Mouse (Mus musculus) heart, embryonic 15.5 days (tissue): ENCODE data around the gene Tenm2. TPM values are rescaled to one million over a fixed set of nuclear protein-coding genes. Genes with fewer than 3 reads are reported as not detected.

Experiments
- ATAC-seq: fragments of 200-750 bp; cut with Nextera tagmentation; replicated peaks from 2 replicates; pipeline ENCODE4 v1.8.0; 2017; ENCODE audit warnings: low read depth, moderate TSS enrichment; ENCODE audit not compliant: insufficient number of reproducible peaks, insufficient read depth, low FRiP score
- H3K27ac ChIP-seq: fragments of 300-500 bp; sonication (generic); 2 replicates; pipeline ENCODE4 v1.5.1; 2015; ENCODE audit warnings: mild to moderate bottlenecking, inconsistent platforms
- H3K27me3 ChIP-seq: fragments of 300-500 bp; sonication (generic); 2 replicates; pipeline ENCODE4 v1.6.1; 2015; ENCODE audit warnings: inconsistent platforms
- H3K36me3 ChIP-seq: fragments of 300-500 bp; sonication (generic); 2 replicates; pipeline ENCODE4 v1.6.1; 2015; ENCODE audit warnings: mild to moderate bottlenecking, inconsistent platforms
- H3K4me1 ChIP-seq: fragments of 300-500 bp; sonication (generic); replicated peaks from 2 replicates; pipeline ENCODE4 v1.6.1; 2015; ENCODE audit warnings: inconsistent platforms
- H3K4me2 ChIP-seq: fragments of 300-500 bp; sonication (generic); 2 replicates; pipeline ENCODE4 v1.6.1; 2015; ENCODE audit warnings: inconsistent platforms, mild to moderate bottlenecking, moderate library complexity
- H3K4me3 ChIP-seq: fragments of 300-500 bp; sonication (generic); 2 replicates; pipeline ENCODE4 v1.5.1; 2015; ENCODE audit warnings: mild to moderate bottlenecking, inconsistent platforms
- H3K9ac ChIP-seq: fragments of 300-500 bp; sonication (generic); 2 replicates; pipeline ENCODE4 v1.6.1; 2015; ENCODE audit warnings: mild to moderate bottlenecking, inconsistent platforms
- H3K9me3 ChIP-seq: fragments of 300-500 bp; sonication (generic); replicated peaks from 2 replicates; pipeline ENCODE4 v1.6.1; 2016; ENCODE audit warnings: inconsistent platforms
- WGBS: fragments of 180-500 bp; shearing (Covaris S2); methylation state at CpG from one replicate; pipeline ENCODE4 v1.1.7; 2015; ENCODE audit warnings: mixed read lengths; 5-methylcytosine and 5-hydroxymethylcytosine counted together
- polyA plus RNA-seq: library from polyadenylated mRNA; unstranded; fragments of >200 nt; fragmentation: Nextera tagmentation; extraction: Ambion mirVana; gene quantifications from 2 replicates; pipeline ENCODE4 v1.2.1, GENCODE M21; 2015

Gene Tenm2
- 0.49 and 1.4 TPM in 2 replicates for polyA plus RNA-seq

- H3K27me3 ChIP-seq, result peaks cover 49% of the 10 kb centered on the region
- peak; percentile 73 for ATAC-seq
- H3K4me1 ChIP-seq, result peaks cover 8% of the 10 kb centered on the region; the same call in 1 of the 2 replicates
- peak within 1 kb of the TSS; percentile 53 for H3K9ac ChIP-seq
- no peak within 1 kb of the TSS for H3K27ac ChIP-seq
- no peaks in the 10 kb centered on the region for H3K9me3 ChIP-seq
- WGBS, result 0% methylated on average over 58 of the region's 59 CpGs
- H3K36me3 ChIP-seq, result no peaks in the 10 kb centered on the region
- H3K4me2 ChIP-seq, result peak within 1 kb of the TSS; percentile 92
- H3K4me3 ChIP-seq, result peak within 1 kb of the TSS; percentile 76
These were observed at the start of gene Tenm2 for GRCm38 (mm10) chr11:37235914-37236600. TSS of gene Tenm2 (minus strand) at chr11:37235964.

- Histone ChIP-seq H3K4me1 (no peaks in the 10 kb centered on the region), H3K9ac (no peak overlapping the region), H3K36me3 (no peaks in the 10 kb centered on the region), H3K27ac (no peak overlapping the region), H3K4me3 (no peak overlapping the region), H3K9me3 (no peaks in the 10 kb centered on the region), H3K27me3 (no peaks in the 10 kb centered on the region), H3K4me2 (no peak overlapping the region)
- 80% methylated on average over 2 of the region's 2 CpGs for WGBS
- ATAC-seq, result no peak
These were observed 49.4 kb upstream of the Tenm2 start for GRCm38 (mm10) chr11:37285186-37285585.

GRCm38 (mm10) chr11:37248796-37249195 is 13.0 kb upstream of the Tenm2 start:
- WGBS, result 56% methylated on average over 2 of the region's 2 CpGs
- no peak for ATAC-seq
- no peak overlapping the region for H3K27ac ChIP-seq
- H3K27me3 ChIP-seq, result no peaks in the 10 kb centered on the region
- H3K9ac ChIP-seq, result no peak overlapping the region
- H3K4me1 ChIP-seq, result no peaks in the 10 kb centered on the region
- H3K36me3 ChIP-seq, result no peaks in the 10 kb centered on the region
- no peaks in the 10 kb centered on the region for H3K9me3 ChIP-seq
- no peak overlapping the region for H3K4me3 ChIP-seq
- H3K4me2 ChIP-seq, result no peak overlapping the region

- no peak for ATAC-seq
These were observed 1.4 kb upstream of the Tenm2 start for GRCm38 (mm10) chr11:37237096-37237725.

GRCm38 (mm10) chr11:37236601-37237083 is 878 bp upstream of the Tenm2 start:
- H3K4me2 ChIP-seq, result peak overlapping the region; percentile 92

More at GRCm38 (mm10) chr11:37237096-37237725, 1.4 kb upstream of the Tenm2 start:
- Histone ChIP-seq H3K9ac (peak overlapping the region; percentile 53), H3K4me3 (peak overlapping the region; percentile 76), H3K36me3 (no peaks in the 10 kb centered on the region), H3K27ac (no peak overlapping the region), H3K4me1 (peaks cover 8% of the 10 kb centered on the region; the same call in 1 of the 2 replicates), H3K9me3 (no peaks in the 10 kb centered on the region), H3K27me3 (peaks cover 44% of the 10 kb centered on the region), H3K4me2 (peak overlapping the region; percentile 92)
- WGBS, result 46% methylated on average over 7 of the region's 7 CpGs

GRCm38 (mm10) chr11:37235021-37235795 is 556 bp downstream of the Tenm2 start:
- H3K4me1 ChIP-seq, result peaks cover 8% of the 10 kb centered on the region; the same call in 1 of the 2 replicates
- H3K36me3 ChIP-seq, result no peaks in the 10 kb centered on the region
- H3K4me2 ChIP-seq, result peak overlapping the region; percentile 92
- no peak for ATAC-seq
- peak overlapping the region; percentile 76 for H3K4me3 ChIP-seq
- no peak overlapping the region for H3K27ac ChIP-seq
- peaks cover 49% of the 10 kb centered on the region for H3K27me3 ChIP-seq
- H3K9ac ChIP-seq, result peak overlapping the region; percentile 53; the same call in 1 of the 2 replicates
- H3K9me3 ChIP-seq, result no peaks in the 10 kb centered on the region
- WGBS, result 8% methylated on average over 18 of the region's 18 CpGs

More at GRCm38 (mm10) chr11:37236601-37237083, 878 bp upstream of the Tenm2 start:
- Histone ChIP-seq H3K36me3 (no peaks in the 10 kb centered on the region), H3K9me3 (no peaks in the 10 kb centered on the region), H3K4me1 (peaks cover 8% of the 10 kb centered on the region; the same call in 1 of the 2 replicates), H3K4me3 (peak overlapping the region; percentile 76), H3K27me3 (peaks cover 44% of the 10 kb centered on the region), H3K9ac (peak overlapping the region; percentile 53), H3K27ac (no peak overlapping the region)
- under 1% methylated on average over 30 of the region's 31 CpGs for WGBS
- ATAC-seq, result peak; percentile 69

- Histone ChIP-seq H3K4me1 (no peaks in the 10 kb centered on the region), H3K27ac (no peak overlapping the region), H3K9ac (no peak overlapping the region), H3K4me2 (no peak overlapping the region), H3K36me3 (no peaks in the 10 kb centered on the region), H3K9me3 (no peaks in the 10 kb centered on the region), H3K27me3 (peaks cover 31% of the 10 kb centered on the region), H3K4me3 (no peak overlapping the region)
- 55% methylated on average over 1 of the region's 1 CpGs for WGBS
- no peak for ATAC-seq
These were observed 8.4 kb downstream of the Tenm2 start for GRCm38 (mm10) chr11:37227404-37227803.

- Histone ChIP-seq H3K27ac (no peak overlapping the region), H3K4me3 (no peak overlapping the region), H3K27me3 (peaks cover 35% of the 10 kb centered on the region), H3K4me2 (no peak overlapping the region), H3K4me1 (no peaks in the 10 kb centered on the region), H3K36me3 (no peaks in the 10 kb centered on the region), H3K9ac (no peak overlapping the region), H3K9me3 (no peaks in the 10 kb centered on the region)
- WGBS, result 63% methylated on average over 10 of the region's 10 CpGs
- no peak for ATAC-seq
These were observed 8.8 kb downstream of the Tenm2 start for GRCm38 (mm10) chr11:37226943-37227342.

GRCm38 (mm10) chr11:37222737-37223136 is 13.0 kb downstream of the Tenm2 start:
- H3K9me3 ChIP-seq, result no peaks in the 10 kb centered on the region
- H3K9ac ChIP-seq, result no peak overlapping the region
- no peak overlapping the region for H3K4me3 ChIP-seq
- no peak overlapping the region for H3K4me2 ChIP-seq
- peaks cover 5% of the 10 kb centered on the region; the same call in 1 of the 2 replicates for H3K4me1 ChIP-seq
- H3K27ac ChIP-seq, result no peak overlapping the region
- H3K27me3 ChIP-seq, result peaks cover 21% of the 10 kb centered on the region
- H3K36me3 ChIP-seq, result no peaks in the 10 kb centered on the region
- no peak for ATAC-seq
- WGBS, result 67% methylated on average over 2 of the region's 2 CpGs

GRCm38 (mm10) chr11:37222056-37222455 is 13.7 kb downstream of the Tenm2 start:
- no peak for ATAC-seq
- no peaks in the 10 kb centered on the region for H3K9me3 ChIP-seq
- H3K4me1 ChIP-seq, result peaks cover 5% of the 10 kb centered on the region; the same call in 1 of the 2 replicates
- no peak overlapping the region for H3K4me3 ChIP-seq
- no peak overlapping the region for H3K4me2 ChIP-seq
- H3K9ac ChIP-seq, result no peak overlapping the region
- WGBS, result 68% methylated on average over 2 of the region's 2 CpGs
- H3K36me3 ChIP-seq, result no peaks in the 10 kb centered on the region
- H3K27me3 ChIP-seq, result peaks cover 21% of the 10 kb centered on the region
- no peak overlapping the region for H3K27ac ChIP-seq

- 39% methylated on average over 6 of the region's 6 CpGs for WGBS
- Histone ChIP-seq H3K4me1 (peaks cover 5% of the 10 kb centered on the region; the same call in 1 of the 2 replicates), H3K9ac (no peak overlapping the region), H3K27ac (no peak overlapping the region), H3K36me3 (no peaks in the 10 kb centered on the region), H3K4me3 (no peak overlapping the region), H3K9me3 (no peaks in the 10 kb centered on the region), H3K4me2 (no peak overlapping the region), H3K27me3 (peaks cover 26% of the 10 kb centered on the region)
- ATAC-seq, result no peak
These were observed 14.8 kb downstream of the Tenm2 start for GRCm38 (mm10) chr11:37220921-37221320.
